7 mouse cellular contexts compared by ENCODE assay signal in the genomic region with DNA sequence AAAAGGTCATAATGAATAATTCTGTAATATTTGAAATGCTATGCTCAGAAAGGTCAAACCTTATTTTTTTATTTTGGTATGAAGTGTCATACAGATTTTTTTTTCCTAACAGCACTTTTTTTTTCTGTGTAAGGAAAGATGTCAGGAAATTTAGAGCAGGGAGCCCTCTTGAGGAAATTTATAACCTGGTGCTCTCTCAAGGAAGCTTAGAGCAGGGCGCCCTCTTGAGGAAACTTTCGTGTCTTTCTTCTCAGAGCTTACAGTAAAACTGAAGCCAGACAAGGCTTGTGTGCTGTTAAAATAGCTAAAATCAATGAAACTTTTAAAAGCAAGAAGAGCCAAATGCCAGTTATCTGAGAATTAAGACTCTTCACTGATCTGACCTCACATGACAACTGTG.
A peak's percentile ranks its signal among the peaks of the same experiment; 100 is the strongest.
DNase-seq lines count a peak whose midpoint lies in the region; ATAC-seq lines count a peak whose summit lies in the region.

No protein-coding gene starts in this region.

- peak; percentile 57 for ATAC-seq in CD4-positive, CD25-positive, alpha-beta regulatory T cell, adult 4 months
- peak; percentile 55 for ATAC-seq in megakaryocyte progenitor cell, adult 5-6 weeks (replicated peaks; ENCODE audit: poor library complexity)

- peak; percentile 63 to 91 for DNase-seq in adrenal gland, adult (ENCODE audit: inconsistent age in 2 of 2, low spot score in 1 of 2)
- peak; percentile 85 for DNase-seq in embryo, embryonic 10 days (ENCODE audit: low spot score)
- peak; percentile 26 to 71 for DNase-seq in gastrocnemius, postnatal 4 days (ENCODE audit: low spot score in 2 of 2)
- DNase-seq in layer of hippocampus, adult 9-11 months, result peak; percentile 71
- peak; percentile 20 to 70 for DNase-seq in spleen, postnatal 10 days (ENCODE audit: low spot score in 2 of 2)

Comparison
In these comparisons a context has a peak if more than half of its experiments do, and no peak if none do; other contexts are left out.
1. Peak in every context shown above with its lines: DNase-seq and ATAC-seq.